9 mouse cellular contexts compared by ENCODE assay signal in the genomic region with DNA sequence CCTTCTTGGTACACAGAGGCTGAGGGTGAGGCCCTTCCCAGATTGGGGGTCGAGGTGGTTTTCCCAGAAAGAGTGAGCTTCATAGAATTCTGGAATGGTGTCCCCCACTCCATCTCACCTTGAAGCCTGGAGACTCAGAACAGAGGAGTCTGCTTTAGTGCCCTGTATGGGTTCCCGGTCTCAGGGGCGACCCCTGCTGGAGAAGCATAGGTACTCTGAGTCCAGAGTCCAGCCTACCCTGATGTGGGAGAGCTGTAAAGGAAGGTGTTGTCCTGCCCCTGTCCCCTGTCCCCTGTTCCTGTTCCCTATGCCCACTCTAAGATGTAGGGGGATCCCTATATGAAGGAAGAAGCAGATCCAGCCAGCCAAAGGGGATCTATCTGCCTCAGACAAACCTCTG.
DNase-seq lines count a peak whose midpoint lies in the region; ATAC-seq and TF ChIP-seq lines count a peak whose summit lies in the region.
"Had no signal": no experiment of that assay in that cellular context is flagged by ENCODE, and none has a peak within 500 bp of the region (broad histone marks: within the 10 kb centered on the region; RNA-seq: fewer than 3 reads in every experiment).

No protein-coding gene starts in this region.

- H3K9ac ChIP-seq in hindbrain, embryonic 16.5 days (ENCODE audit: low read depth, low read length), result no peak overlapping the region
- H3K9ac ChIP-seq in ES-E14 (ENCODE audit: insufficient read depth, low read depth, low read length, poor library complexity, severe bottlenecking), result no peak overlapping the region
- H3K9ac ChIP-seq in liver, adult 2 months (ENCODE audit: low read depth, low read length), result no peak overlapping the region

- peak; percentile 82 for TF ChIP-seq CTCF in brain, embryonic 14.5 days (IDR thresholded peaks at IDR 0.05; ENCODE audit: borderline replicate concordance, extremely low read depth, insufficient read depth, insufficient read length)
- peak; percentile 73 for TF ChIP-seq CTCF in liver, adult 2 months (IDR thresholded peaks at IDR 0.05; ENCODE audit: low read depth, low read length)

- in situ Hi-C loops in ES-E14 (cut with MboI; ENCODE audit: low sequenced_read_pairs in 2 of 2, unreplicated experiment in 2 of 2), result no loop called here

- TF ChIP-seq POLR2A in brain, embryonic 14.5 days (IDR thresholded peaks at IDR 0.05; ENCODE audit: borderline replicate concordance, extremely low read depth, insufficient read depth, insufficient read length, poor library complexity, severe bottlenecking), result no peak
- TF ChIP-seq POLR2A in liver, adult 2 months (IDR thresholded peaks at IDR 0.05; ENCODE audit: extremely low read depth, insufficient read depth, low read length), result no peak

- peaks cover 3% of the 10 kb centered on the region for H3K4me1 ChIP-seq in hindbrain, embryonic 10.5 days (replicated peaks)
- H3K4me1 ChIP-seq in hindbrain, embryonic 16.5 days (ENCODE audit: control insufficient read depth, insufficient read depth, low read depth, low read length), result no peaks in the 10 kb centered on the region
- no peaks in the 10 kb centered on the region for H3K4me1 ChIP-seq in ES-E14 (ENCODE audit: control insufficient read depth in 2 of 2, insufficient read depth in 2 of 2, low read length in 2 of 2, poor library complexity in 1 of 2)
- H3K4me1 ChIP-seq in liver, adult 2 months (ENCODE audit: control insufficient read depth, insufficient read depth, low read length), result no peaks in the 10 kb centered on the region
- H3K4me1 ChIP-seq: megakaryocyte, embryonic 14.5 days had no signal

- H3K79me2 ChIP-seq in liver, adult 2 months (ENCODE audit: control insufficient read depth, insufficient read depth, low read length), result no peaks in the 10 kb centered on the region

- no peaks in the 10 kb centered on the region for H3K27me3 ChIP-seq in hindbrain, embryonic 10.5 days (ENCODE audit: insufficient read depth, poor library complexity, severe bottlenecking)
- no peaks in the 10 kb centered on the region for H3K27me3 ChIP-seq in hindbrain, embryonic 16.5 days (replicated peaks; ENCODE audit: control insufficient read depth, insufficient read depth, low read length)
- H3K27me3 ChIP-seq in liver, adult 2 months (ENCODE audit: control insufficient read depth, insufficient read depth, low read length), result no peaks in the 10 kb centered on the region

- H3K9me3 ChIP-seq in hindbrain, embryonic 10.5 days, result no peaks in the 10 kb centered on the region
- no peaks in the 10 kb centered on the region for H3K9me3 ChIP-seq in hindbrain, embryonic 16.5 days (ENCODE audit: control insufficient read depth, low read length)
- no peaks in the 10 kb centered on the region for H3K9me3 ChIP-seq in ES-E14 (ENCODE audit: control insufficient read depth, insufficient read depth, low read depth, low read length)

- no peak overlapping the region for H3K4me3 ChIP-seq in hindbrain, embryonic 10.5 days
- H3K4me3 ChIP-seq in hindbrain, embryonic 16.5 days (ENCODE audit: low read length), result no peak overlapping the region
- H3K4me3 ChIP-seq in ES-E14 (ENCODE audit: insufficient read depth in 1 of 2, low read depth in 1 of 2, low read length in 2 of 2, poor library complexity in 1 of 2, severe bottlenecking in 1 of 2), result no peak overlapping the region
- H3K4me3 ChIP-seq in liver, adult 2 months (ENCODE audit: insufficient read depth, low read depth, low read length), result no peak overlapping the region
- H3K4me3 ChIP-seq: megakaryocyte, embryonic 14.5 days had no signal

- 11% methylated on average over 3 of the region's 3 CpGs for WGBS in hindbrain, embryonic 10.5 days
- 5% methylated on average over 3 of the region's 3 CpGs for WGBS in hindbrain, embryonic 16.5 days
- 18% methylated on average over 3 of the region's 3 CpGs for WGBS in liver, adult 2 months

- intact Hi-C loops in heart, postnatal 10 days (cut with DNase I), result loop anchor here (1.0 to 5.0 kb wide), 3 partner anchors 68 to 114 kb away; no protein-coding TSS in a partner anchor

- H3K27ac ChIP-seq in hindbrain, embryonic 10.5 days, result no peak overlapping the region
- H3K27ac ChIP-seq in hindbrain, embryonic 16.5 days (ENCODE audit: low read depth, low read length), result no peak overlapping the region
- no peak overlapping the region for H3K27ac ChIP-seq in ES-E14 (ENCODE audit: insufficient read depth, low read depth, low read length, poor library complexity, severe bottlenecking)
- H3K27ac ChIP-seq in liver, adult 2 months (replicated peaks; ENCODE audit: insufficient read depth, low read depth, low read length), result no peak overlapping the region

- H3K4me2 ChIP-seq in hindbrain, embryonic 16.5 days (ENCODE audit: low read length), result no peak overlapping the region

- no peak for ATAC-seq in hindbrain, embryonic 16.5 days

- peak; percentile 63 for DNase-seq in hindbrain, embryonic 10.5 days (ENCODE audit: low spot score)
- DNase-seq in ES-E14 (ENCODE audit: low read depth, low spot score), result peak; percentile 21
- DNase-seq in brain, embryonic 14.5 days (ENCODE audit: low read depth), result peak; percentile 41
- peak; percentile 65 to 73 for DNase-seq in heart, postnatal 10 days
- DNase-seq in liver, adult 2 months (ENCODE audit: extremely low read depth, low read depth, low spot score), result peak; percentile 2
- DNase-seq in ovary, postnatal 14 days (ENCODE audit: low spot score), result peak; percentile 45
- peak; percentile 71 for DNase-seq in urinary bladder, postnatal 14 days (ENCODE audit: low spot score)

- no peaks in the 10 kb centered on the region for H3K36me3 ChIP-seq in hindbrain, embryonic 10.5 days
- no peaks in the 10 kb centered on the region for H3K36me3 ChIP-seq in hindbrain, embryonic 16.5 days (ENCODE audit: control insufficient read depth, insufficient read depth, low read length)
- no peaks in the 10 kb centered on the region for H3K36me3 ChIP-seq in ES-E14 (ENCODE audit: control insufficient read depth, insufficient read depth, low read length, poor library complexity, severe bottlenecking)
- no peaks in the 10 kb centered on the region for H3K36me3 ChIP-seq in liver, adult 2 months (ENCODE audit: control insufficient read depth, insufficient read depth, low read length)

TF ChIP-seq in ES-E14, 5 proteins besides CTCF, POLR2A, EP300 and RAD21:
- TF ChIP-seq MAFK (IDR thresholded peaks at IDR 0.05; ENCODE audit: insufficient read depth, low read depth, low read length) (no peak), HCFC1 (IDR thresholded peaks at IDR 0.05; ENCODE audit: borderline replicate concordance, insufficient read depth, low read length) (no peak), ZNF384 (IDR thresholded peaks at IDR 0.05; ENCODE audit: low read depth, low read length) (no peak), ZC3H11A (IDR thresholded peaks at IDR 0.05; ENCODE audit: borderline replicate concordance, low read depth, low read length) (peak; percentile 50; the same call in 1 of the 2 replicates), CHD2 (IDR thresholded peaks at IDR 0.05; ENCODE audit: low read depth, low read length) (no peak)

Comparison
In these comparisons a context has a peak if more than half of its experiments do, and no peak if none do; other contexts are left out.
1. DNase-seq: peak in every context shown above with its lines; median percentile 71 in urinary bladder, postnatal 14 days; 69 in heart, postnatal 10 days; 63 in hindbrain, embryonic 10.5 days; 45 in ovary, postnatal 14 days; 41 in brain, embryonic 14.5 days; 21 in ES-E14; 2 in liver, adult 2 months.